In genomic region chr6:52838691-52839090, GRCm38 (mm10) we compare ENCODE assay signal across 7 mouse cellular contexts.
DNase-seq lines count a peak whose midpoint lies in the region; ATAC-seq lines count a peak whose summit lies in the region.

No protein-coding gene starts in this region.

- 0 out of 2 replicates have a peak overlapping the region, but pooled peaks have one; percentile 25 for H3K4me2 ChIP-seq in intestine, embryonic 14.5 days (ENCODE audit: low read length)
- H3K4me2 ChIP-seq in midbrain, embryonic 11.5 days, result no peak overlapping the region

- no peak overlapping the region for H3K4me3 ChIP-seq in intestine, embryonic 14.5 days (ENCODE audit: low read depth, low read length)
- no peak overlapping the region for H3K4me3 ChIP-seq in midbrain, embryonic 11.5 days (ENCODE audit: low read depth, low read length)

- H3K4me1 ChIP-seq in intestine, embryonic 14.5 days (replicated peaks; ENCODE audit: control insufficient read depth, insufficient read depth, low read length), result peaks cover 18% of the 10 kb centered on the region
- H3K4me1 ChIP-seq in midbrain, embryonic 11.5 days (ENCODE audit: control insufficient read depth, insufficient read depth, low read length), result peaks cover 7% of the 10 kb centered on the region

- no peak overlapping the region for H3K27ac ChIP-seq in intestine, embryonic 14.5 days (ENCODE audit: low read depth)
- H3K27ac ChIP-seq in midbrain, embryonic 11.5 days (ENCODE audit: low read depth, low read length), result no peak overlapping the region

- no peak overlapping the region for H3K9ac ChIP-seq in intestine, embryonic 14.5 days (ENCODE audit: low read length)
- no peak overlapping the region for H3K9ac ChIP-seq in midbrain, embryonic 11.5 days (ENCODE audit: low read length)

- no peaks in the 10 kb centered on the region for H3K27me3 ChIP-seq in intestine, embryonic 14.5 days (replicated peaks; ENCODE audit: control insufficient read depth, insufficient read depth, low read length)
- no peaks in the 10 kb centered on the region for H3K27me3 ChIP-seq in midbrain, embryonic 11.5 days (ENCODE audit: control insufficient read depth, insufficient read depth, low read length)

- no peaks in the 10 kb centered on the region for H3K36me3 ChIP-seq in intestine, embryonic 14.5 days (ENCODE audit: control insufficient read depth, insufficient read depth, low read length)
- H3K36me3 ChIP-seq in midbrain, embryonic 11.5 days (ENCODE audit: control insufficient read depth, insufficient read depth, low read length), result no peaks in the 10 kb centered on the region

- intact Hi-C loops in gastrocnemius, postnatal 14 days (cut with DNase I; ENCODE audit: low total_unique reads), result loop anchor here (10.0 kb wide), 2 partner anchors 114 to 584 kb away; no protein-coding TSS in a partner anchor
- intact Hi-C loops in left cerebral cortex, postnatal 10 days (cut with DNase I), result loop anchor here (5.0 kb wide), 1 partner anchor 581 kb away; no protein-coding TSS in a partner anchor

- no peaks in the 10 kb centered on the region for H3K9me3 ChIP-seq in intestine, embryonic 14.5 days (ENCODE audit: control insufficient read depth, low read length)
- H3K9me3 ChIP-seq in midbrain, embryonic 11.5 days (ENCODE audit: control insufficient read depth, low read length), result no peaks in the 10 kb centered on the region

- 4% methylated on average over 8 of the region's 8 CpGs for WGBS in intestine, embryonic 14.5 days
- WGBS in midbrain, embryonic 11.5 days, result 5% methylated on average over 8 of the region's 8 CpGs

- peak; percentile 81 for DNase-seq in adrenal gland, adult 2 months
- peak; percentile 94 for DNase-seq in embryo, embryonic 10.5 days (ENCODE audit: low spot score)
- DNase-seq in gastrocnemius, postnatal 14 days, result peak; percentile 82
- DNase-seq in intestine, embryonic 14.5 days (ENCODE audit: low spot score), result peak; percentile 88
- peak; percentile 81 to 83 for DNase-seq in left cerebral cortex, postnatal 10 days (ENCODE audit: extremely low spot score in 1 of 2, low spot score in 2 of 2)
- DNase-seq in midbrain, embryonic 11.5 days (ENCODE audit: low spot score, missing footprints), result peak; percentile 96
- peak; percentile 88 for DNase-seq in skeletal muscle tissue, adult 2 months (ENCODE audit: low read depth, low spot score)

- no peak for ATAC-seq in intestine, embryonic 14.5 days (replicated peaks; ENCODE audit: low FRiP score, low TSS enrichment, low read depth)
- peak; percentile 58 for ATAC-seq in midbrain, embryonic 11.5 days (ENCODE audit: low FRiP score)
